Mouse (Mus musculus) spleen, embryonic (tissue): ENCODE measurements around the gene Rab37.

ENCODE experiments used
- CTCF ChIA-PET: fragments of 350-600 bp; sonication (Branson Sonifier 250); formaldehyde crosslinking; loops from one replicate; lab custom pipeline; 2022; lab: Charles Lee

The Rab37 gene

DNA sequence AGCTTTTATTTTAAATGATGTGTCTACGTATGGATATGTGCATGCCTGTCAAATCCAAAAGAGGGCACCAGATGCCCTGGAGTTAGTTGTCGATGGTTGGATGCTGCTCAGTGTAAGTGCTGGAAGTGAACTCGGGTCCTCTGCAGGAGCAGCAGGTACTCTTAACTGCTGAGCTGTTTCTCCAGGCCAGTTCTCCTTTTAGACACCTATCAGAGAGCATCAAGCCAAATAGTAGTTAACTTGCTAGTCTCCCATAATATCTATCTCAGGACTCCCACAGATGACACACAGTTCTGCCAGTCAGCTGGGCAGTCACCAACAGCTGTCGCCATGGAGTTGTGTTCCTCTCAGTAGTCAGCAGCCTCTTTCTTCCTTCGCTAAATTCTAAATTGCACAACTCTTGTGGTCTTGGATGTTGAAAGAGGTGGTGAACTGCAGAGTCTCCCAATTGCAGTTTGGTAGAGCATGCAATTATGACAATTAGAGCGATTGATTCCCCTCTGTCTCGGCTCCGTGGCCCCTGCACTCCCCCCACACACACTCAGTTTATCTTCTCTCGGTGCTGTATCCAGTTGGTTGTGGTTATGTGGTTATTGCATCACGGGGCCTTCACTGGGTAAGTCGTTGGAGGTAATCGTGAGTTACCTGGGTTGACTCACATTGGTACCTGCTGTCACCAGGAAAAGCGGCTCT, 97.5 kb downstream of the Rab37 start:
- CTCF ChIA-PET = interaction anchor here (0.5 to 0.6 kb wide), 2 partner anchors 27 to 40 kb away, joined by 3 read pairs; no protein-coding TSS in a partner anchor

- CTCF ChIA-PET = no interaction called here
Measured at GRCm38 (mm10) chr11:115189304-115189703, 98.1 kb downstream of the Rab37 start.

GRCm38 (mm10) chr11:115192180-115192579, 100.9 kb downstream of the Rab37 start:
- CTCF ChIA-PET = no interaction called here

DNA sequence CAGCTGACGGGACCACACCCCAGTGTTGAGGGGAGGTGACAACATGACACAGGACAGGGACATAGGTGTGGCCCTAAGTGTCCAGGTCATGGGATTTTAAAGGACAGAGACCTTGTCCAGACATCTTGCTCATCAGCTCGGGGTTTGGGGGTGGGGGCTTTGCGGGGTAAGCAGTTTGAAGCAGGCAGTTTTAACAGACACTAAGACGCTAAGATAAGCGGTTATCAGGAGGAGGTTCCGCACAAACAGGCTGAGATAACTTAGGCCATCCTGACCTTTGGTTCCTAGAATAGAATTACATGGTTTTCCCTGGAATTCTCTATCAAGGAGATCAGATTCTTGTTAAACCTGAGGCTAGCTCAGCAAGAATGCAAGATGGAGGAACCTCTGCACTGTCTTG, 103.5 kb downstream of the Rab37 start:
- CTCF ChIA-PET = interaction anchor here (0.6 to 0.7 kb wide), 2 partner anchors 27 to 159 kb away, joined by 4 to 10 read pairs; no protein-coding TSS in a partner anchor

DNA sequence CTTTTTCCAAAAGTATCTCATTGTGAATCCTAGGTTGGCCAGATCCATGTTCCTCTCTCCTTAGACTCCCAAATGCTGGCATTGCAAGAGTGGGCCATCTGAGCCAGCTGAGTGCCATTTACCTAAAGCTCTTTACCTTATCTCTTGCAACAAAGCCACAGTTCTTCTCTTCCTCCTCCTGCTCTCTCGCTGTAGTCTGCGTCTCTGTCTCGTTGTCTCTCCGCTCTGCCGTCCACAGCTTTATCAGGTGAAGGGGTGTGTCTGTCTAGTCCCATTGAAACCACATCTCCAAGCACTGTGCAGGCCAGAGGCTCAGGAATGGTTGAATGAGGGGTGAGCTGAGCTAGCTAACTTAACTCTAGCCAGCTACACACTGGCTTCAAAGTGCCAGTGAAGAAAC, 104.7 kb downstream of the Rab37 start:
- CTCF ChIA-PET = interaction anchor here (0.6 kb wide), 1 partner anchor 8 kb away, joined by 5 read pairs; no protein-coding TSS in a partner anchor

GRCm38 (mm10) chr11:115197558-115197957, 106.3 kb downstream of the Rab37 start:
- CTCF ChIA-PET = no interaction called here

DNA sequence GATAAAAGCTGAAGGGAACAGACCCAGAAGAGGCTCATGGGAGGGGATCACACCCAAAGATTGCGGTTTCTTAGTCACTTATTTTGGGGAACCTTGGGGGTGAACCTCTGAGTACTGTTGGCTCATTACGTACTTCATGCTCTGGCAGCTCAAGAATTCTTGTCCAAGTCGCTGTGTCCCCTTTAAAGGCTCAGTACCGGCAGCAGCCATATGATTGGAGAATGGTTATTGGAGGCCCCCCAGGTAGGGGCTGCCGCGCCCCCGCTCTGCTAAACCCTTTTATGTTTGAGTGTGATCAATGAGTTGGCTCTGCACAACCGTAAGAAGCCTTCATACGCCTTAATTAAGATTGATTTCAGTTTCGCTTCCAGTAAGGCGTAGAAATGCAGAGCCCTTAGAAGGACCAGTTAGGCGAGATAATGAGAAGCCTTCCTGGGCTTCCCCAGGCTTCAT, 107.7 kb downstream of the Rab37 start:
- CTCF ChIA-PET = no interaction called here

- CTCF ChIA-PET = no interaction called here
Measured at GRCm38 (mm10) chr11:115200520-115200919, 109.3 kb downstream of the Rab37 start.

- CTCF ChIA-PET = interaction anchor here (0.7 to 1.1 kb wide), 3 partner anchors 28 to 44 kb away, joined by 3 to 5 read pairs (median 3); partner anchors contain the start of gene Slc9a3r1
Measured at GRCm38 (mm10) chr11:115202316-115202715, 111.1 kb downstream of the Rab37 start.

- CTCF ChIA-PET = interaction anchor here (0.7 to 1.1 kb wide), 2 partner anchors 28 to 44 kb away, joined by 3 to 5 read pairs; no protein-coding TSS in a partner anchor
Measured at GRCm38 (mm10) chr11:115202756-115203155, 111.5 kb downstream of the Rab37 start.

DNA sequence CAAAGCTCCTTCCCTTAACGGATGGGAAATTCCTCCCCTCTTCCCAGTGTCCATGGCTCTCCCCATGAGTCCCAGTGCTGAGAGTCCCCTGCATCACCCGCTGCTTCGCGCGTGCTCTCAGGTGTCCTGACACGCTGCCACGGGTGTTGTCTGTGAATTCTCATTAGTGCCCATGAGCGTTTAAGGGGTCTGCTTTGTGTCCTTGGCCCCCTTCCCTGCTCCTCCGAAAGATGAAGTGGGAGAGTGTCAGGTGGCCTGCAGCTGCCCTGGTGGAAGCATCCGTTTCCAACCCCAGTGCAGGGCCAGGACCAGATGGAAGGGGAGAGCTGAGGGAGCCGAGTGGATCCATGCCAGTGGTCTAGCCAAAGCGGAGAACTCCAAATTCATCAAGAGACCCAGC, 116.9 kb downstream of the Rab37 start:
- CTCF ChIA-PET = no interaction called here

- CTCF ChIA-PET = no interaction called here
Measured at GRCm38 (mm10) chr11:115208776-115209732, 117.8 kb downstream of the Rab37 start.

GRCm38 (mm10) chr11:115209958-115210357, 118.7 kb downstream of the Rab37 start:
- CTCF ChIA-PET = no interaction called here
